Mouse (Mus musculus): ENCODE data around the gene Mfsd4a. TPM values are rescaled to one million over a fixed set of nuclear protein-coding genes. Genes with fewer than 3 reads are reported as not detected.

Mfsd4a gene
- total RNA-seq (2014; rRNA removed; ENCODE audit: low replicate concordance) (4.4 and 4.5 TPM in 2 replicates), polyA plus RNA-seq (2015; fragmentation: Nextera tagmentation; extraction: Ambion mirVana) (4.2 and 6.4 TPM in 2 replicates)

- Histone ChIP-seq H3K27ac (ENCODE audit: low read depth) (no peak within 1 kb of the TSS), H3K9me3 (replicated peaks; ENCODE audit: control insufficient read depth, low read length) (no peaks in the 10 kb centered on the region), H3K27me3 (ENCODE audit: control insufficient read depth, insufficient read depth, low read length) (peaks cover 44% of the 10 kb centered on the region), H3K4me3 (ENCODE audit: low read depth, low read length) (peak within 1 kb of the TSS; percentile 45), H3K9ac (replicated peaks; ENCODE audit: low read depth, low read length) (peak within 1 kb of the TSS; percentile 10; the same call in 1 of the 2 replicates), H3K4me2 (ENCODE audit: low read depth, low read length) (peak within 1 kb of the TSS; percentile 80), H3K4me1 (ENCODE audit: control insufficient read depth, insufficient read depth) (peaks cover 6% of the 10 kb centered on the region), H3K36me3 (replicated peaks; ENCODE audit: control insufficient read depth, insufficient read depth, low read length) (no peaks in the 10 kb centered on the region)
- WGBS, result 3% methylated on average over 62 of the region's 80 CpGs
- ATAC-seq (ENCODE audit: insufficient read depth, low read depth), result peak; percentile 78
- DNase-seq (ENCODE audit: low spot score), result peak; percentile 27
- TF ChIP-seq EP300 (IDR thresholded peaks at IDR 0.05; ENCODE audit: low read depth) (no peak), CTCF (IDR thresholded peaks at IDR 0.05; ENCODE audit: low read depth) (peak; percentile 17; the same call in 1 of the 2 replicates)
Observed at GRCm38 (mm10) chr1:132067261-132068255, at the start of gene Mfsd4a. Gene Mfsd4a (minus strand): TSS chr1:132068062.

GRCm38 (mm10) chr1:132116606-132117005 is 48.7 kb upstream of the Mfsd4a start:
- DNase-seq (ENCODE audit: low spot score), result no peak
- TF ChIP-seq EP300 (IDR thresholded peaks at IDR 0.05; ENCODE audit: low read depth), result no peak
- peak; percentile 75 for TF ChIP-seq CTCF (IDR thresholded peaks at IDR 0.05; ENCODE audit: low read depth)

GRCm38 (mm10) chr1:132113098-132113497 is 45.2 kb upstream of the Mfsd4a start:
- Histone ChIP-seq H3K4me1 (ENCODE audit: control insufficient read depth, insufficient read depth) (no peaks in the 10 kb centered on the region), H3K9ac (replicated peaks; ENCODE audit: low read depth, low read length) (no peak overlapping the region), H3K27me3 (ENCODE audit: control insufficient read depth, insufficient read depth, low read length) (no peaks in the 10 kb centered on the region), H3K4me2 (ENCODE audit: low read depth, low read length) (no peak overlapping the region), H3K9me3 (replicated peaks; ENCODE audit: control insufficient read depth, low read length) (no peaks in the 10 kb centered on the region), H3K27ac (ENCODE audit: low read depth) (no peak overlapping the region), H3K36me3 (replicated peaks; ENCODE audit: control insufficient read depth, insufficient read depth, low read length) (no peaks in the 10 kb centered on the region), H3K4me3 (ENCODE audit: low read depth, low read length) (no peak overlapping the region)
- no peak for ATAC-seq (ENCODE audit: insufficient read depth, low read depth)
- no peak for TF ChIP-seq CTCF (IDR thresholded peaks at IDR 0.05; ENCODE audit: low read depth)
- TF ChIP-seq EP300 (IDR thresholded peaks at IDR 0.05; ENCODE audit: low read depth), result no peak
- DNase-seq (ENCODE audit: low spot score), result no peak
- WGBS, result 52% methylated on average over 3 of the region's 3 CpGs

More at GRCm38 (mm10) chr1:132116606-132117005, 48.7 kb upstream of the Mfsd4a start:
- no peak overlapping the region for H3K27ac ChIP-seq (ENCODE audit: low read depth)
- H3K4me3 ChIP-seq (ENCODE audit: low read depth, low read length), result no peak overlapping the region
- H3K36me3 ChIP-seq (replicated peaks; ENCODE audit: control insufficient read depth, insufficient read depth, low read length), result no peaks in the 10 kb centered on the region
- no peak overlapping the region for H3K4me2 ChIP-seq (ENCODE audit: low read depth, low read length)
- H3K9me3 ChIP-seq (replicated peaks; ENCODE audit: control insufficient read depth, low read length), result no peaks in the 10 kb centered on the region
- ATAC-seq (ENCODE audit: insufficient read depth, low read depth), result no peak
- H3K9ac ChIP-seq (replicated peaks; ENCODE audit: low read depth, low read length), result no peak overlapping the region
- H3K4me1 ChIP-seq (ENCODE audit: control insufficient read depth, insufficient read depth), result no peaks in the 10 kb centered on the region
- WGBS, result 27% methylated on average over 18 of the region's 18 CpGs
- H3K27me3 ChIP-seq (ENCODE audit: control insufficient read depth, insufficient read depth, low read length), result no peaks in the 10 kb centered on the region

GRCm38 (mm10) chr1:132112426-132112825 is 44.6 kb upstream of the Mfsd4a start:
- Histone ChIP-seq H3K27ac (ENCODE audit: low read depth) (no peak overlapping the region), H3K4me1 (ENCODE audit: control insufficient read depth, insufficient read depth) (no peaks in the 10 kb centered on the region), H3K27me3 (ENCODE audit: control insufficient read depth, insufficient read depth, low read length) (no peaks in the 10 kb centered on the region), H3K36me3 (replicated peaks; ENCODE audit: control insufficient read depth, insufficient read depth, low read length) (no peaks in the 10 kb centered on the region), H3K4me2 (ENCODE audit: low read depth, low read length) (no peak overlapping the region), H3K9ac (replicated peaks; ENCODE audit: low read depth, low read length) (no peak overlapping the region), H3K9me3 (replicated peaks; ENCODE audit: control insufficient read depth, low read length) (no peaks in the 10 kb centered on the region), H3K4me3 (ENCODE audit: low read depth, low read length) (no peak overlapping the region)
- ATAC-seq (ENCODE audit: insufficient read depth, low read depth) (no peak), DNase-seq (ENCODE audit: low spot score) (no peak)
- TF ChIP-seq EP300 (IDR thresholded peaks at IDR 0.05; ENCODE audit: low read depth) (no peak), CTCF (IDR thresholded peaks at IDR 0.05; ENCODE audit: low read depth) (no peak)
- 78% methylated on average over 8 of the region's 8 CpGs for WGBS

GRCm38 (mm10) chr1:132111411-132111810 is 43.5 kb upstream of the Mfsd4a start:
- H3K27me3 ChIP-seq (ENCODE audit: control insufficient read depth, insufficient read depth, low read length), result no peaks in the 10 kb centered on the region
- DNase-seq (ENCODE audit: low spot score) (no peak), ATAC-seq (ENCODE audit: insufficient read depth, low read depth) (no peak)
- TF ChIP-seq CTCF (IDR thresholded peaks at IDR 0.05; ENCODE audit: low read depth) (no peak), EP300 (IDR thresholded peaks at IDR 0.05; ENCODE audit: low read depth) (no peak)
- no peaks in the 10 kb centered on the region for H3K4me1 ChIP-seq (ENCODE audit: control insufficient read depth, insufficient read depth)
- H3K9ac ChIP-seq (replicated peaks; ENCODE audit: low read depth, low read length), result no peak overlapping the region
- H3K27ac ChIP-seq (ENCODE audit: low read depth), result no peak overlapping the region
- no peaks in the 10 kb centered on the region for H3K36me3 ChIP-seq (replicated peaks; ENCODE audit: control insufficient read depth, insufficient read depth, low read length)
- H3K9me3 ChIP-seq (replicated peaks; ENCODE audit: control insufficient read depth, low read length), result no peaks in the 10 kb centered on the region
- no peak overlapping the region for H3K4me2 ChIP-seq (ENCODE audit: low read depth, low read length)
- WGBS, result 33% methylated on average over 1 of the region's 1 CpGs
- no peak overlapping the region for H3K4me3 ChIP-seq (ENCODE audit: low read depth, low read length)

Data from heart, postnatal 0 days (tissue).